Mouse (Mus musculus): ENCODE results near the gene Ephb4.

- TF ChIP-seq EP300 (IDR thresholded peaks at IDR 0.05; ENCODE audit: insufficient read depth, low read depth, low read length) (0 out of 2 replicates have a peak, but pooled peaks have one; percentile 23), CTCF (IDR thresholded peaks at IDR 0.05) (no peak)
Measured at GRCm38 (mm10) chr5:137347856-137348255, 2.1 kb upstream of the Ephb4 start.
